Mouse (Mus musculus) heart, postnatal 4 days (tissue): ENCODE results near the gene Nectin2. TPM values are rescaled to one million over a fixed set of nuclear protein-coding genes. Genes with fewer than 3 reads are reported as not detected.
"Not testable (repeated sequence)": the region's sequence is repeated elsewhere in the genome, so short reads cannot be mapped to it uniquely, and the experiment has no call there.

ENCODE experiments used
- DNase-seq: peaks from one replicate; pipeline ENCODE4 v3.0.0; 2021
- total RNA-seq, 2 experiments: library from RNA; stranded (reverse); gene quantifications; 2 replicates each; pipeline ENCODE4 v1.2.3; 2021

Nectin2 gene
- total RNA-seq, 2 experiments from 2014 or later: 41.7 to 45.4 TPM

GRCm38 (mm10) chr7:19704475-19704874, 45.8 kb downstream of the Nectin2 start:
- no peak for DNase-seq

GRCm38 (mm10) chr7:19702859-19703555, 47.3 kb downstream of the Nectin2 start:
- no peak for DNase-seq

- peak; percentile 86 for DNase-seq
Observed at GRCm38 (mm10) chr7:19701069-19701761, 49.1 kb downstream of the Nectin2 start.

- no peak for DNase-seq
Observed at GRCm38 (mm10) chr7:19700299-19701068, 49.8 kb downstream of the Nectin2 start.

GRCm38 (mm10) chr7:19699827-19700148, 50.5 kb downstream of the Nectin2 start:
- no peak for DNase-seq

GRCm38 (mm10) chr7:19698907-19699826, 51.1 kb downstream of the Nectin2 start, which contains the start of gene Apoe:
TSS of gene Apoe (minus strand) at chr7:19699188.
- DNase-seq: peak; percentile 71

- peak; percentile 46 for DNase-seq
Observed at GRCm38 (mm10) chr7:19697949-19698906, 52.1 kb downstream of the Nectin2 start.

- DNase-seq: no peak
Observed at GRCm38 (mm10) chr7:19696336-19696873, 53.9 kb downstream of the Nectin2 start.

GRCm38 (mm10) chr7:19695881-19696280, 54.4 kb downstream of the Nectin2 start:
- no peak for DNase-seq

GRCm38 (mm10) chr7:19695213-19695594, 55.1 kb downstream of the Nectin2 start:
- DNase-seq: no peak

- DNase-seq: peak; percentile 44
Observed at GRCm38 (mm10) chr7:19694336-19695212, 55.7 kb downstream of the Nectin2 start.

- DNase-seq: peak; percentile 67
Observed at GRCm38 (mm10) chr7:19693421-19693820, 56.9 kb downstream of the Nectin2 start.

- DNase-seq: no peak
Observed at GRCm38 (mm10) chr7:19691873-19692865, 58.1 kb downstream of the Nectin2 start, which contains the start of gene Apoc1. TSS of gene Apoc1 (minus strand) at chr7:19692660.

GRCm38 (mm10) chr7:19691434-19691833, 58.8 kb downstream of the Nectin2 start:
- DNase-seq: no peak

GRCm38 (mm10) chr7:19690845-19691244, 59.4 kb downstream of the Nectin2 start:
- no peak for DNase-seq

- DNase-seq: no peak
Observed at GRCm38 (mm10) chr7:19688611-19689010, 61.7 kb downstream of the Nectin2 start.

- no peak for DNase-seq
Observed at GRCm38 (mm10) chr7:19688101-19688500, 62.2 kb downstream of the Nectin2 start.

GRCm38 (mm10) chr7:19686927-19687583, 63.2 kb downstream of the Nectin2 start:
- not testable (repeated sequence) for DNase-seq
